Mouse (Mus musculus) 3T3-L1 (cell line): ENCODE results near the gene Neurod2.

Source experiments
- DNase-seq: peaks from one replicate; pipeline ENCODE4 v3.0.0-alpha.2; 2015; ENCODE audit warnings: low read depth, low spot score

Neurod2 gene

DNA sequence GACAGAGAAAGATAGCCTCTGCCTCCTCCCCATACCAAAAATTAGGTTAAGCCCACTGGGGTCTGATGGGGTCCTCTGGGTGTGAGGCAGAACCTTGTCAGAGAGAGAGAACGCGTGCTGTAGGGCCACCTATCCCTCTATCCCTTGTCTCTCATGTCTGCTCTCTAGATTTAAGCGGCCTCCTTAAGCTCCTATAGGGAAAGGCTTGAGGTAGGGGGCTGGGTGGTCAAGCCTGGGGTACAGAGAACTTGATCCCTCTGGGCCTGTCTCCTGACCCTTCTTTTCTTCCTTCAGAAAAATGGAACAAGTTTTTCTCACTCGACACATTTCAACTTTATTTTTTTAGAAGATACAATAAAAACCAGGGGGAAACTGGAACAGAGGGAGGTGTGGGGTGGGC, 3.4 kb upstream of the Neurod2 start:
- no peak for DNase-seq

DNA sequence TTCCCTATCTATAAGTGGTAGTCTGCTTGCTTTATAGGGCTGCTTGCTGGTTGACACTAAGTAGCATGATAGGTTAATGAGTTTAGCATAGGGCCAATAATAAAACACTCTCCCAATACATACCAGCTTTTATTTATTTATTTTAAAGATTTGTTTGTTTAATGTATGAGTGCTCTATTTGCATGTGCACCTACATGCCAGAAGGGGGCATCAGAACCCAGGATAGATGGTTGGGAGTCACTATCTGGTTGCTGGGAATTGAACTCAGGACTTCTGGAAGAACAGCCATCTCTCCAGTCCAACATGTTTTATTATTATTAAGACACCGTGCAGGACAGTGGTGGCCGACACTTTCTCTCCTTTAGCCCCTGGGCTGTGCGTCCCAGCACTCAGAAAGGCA, 2.7 kb upstream of the Neurod2 start:
- no peak for DNase-seq

DNA sequence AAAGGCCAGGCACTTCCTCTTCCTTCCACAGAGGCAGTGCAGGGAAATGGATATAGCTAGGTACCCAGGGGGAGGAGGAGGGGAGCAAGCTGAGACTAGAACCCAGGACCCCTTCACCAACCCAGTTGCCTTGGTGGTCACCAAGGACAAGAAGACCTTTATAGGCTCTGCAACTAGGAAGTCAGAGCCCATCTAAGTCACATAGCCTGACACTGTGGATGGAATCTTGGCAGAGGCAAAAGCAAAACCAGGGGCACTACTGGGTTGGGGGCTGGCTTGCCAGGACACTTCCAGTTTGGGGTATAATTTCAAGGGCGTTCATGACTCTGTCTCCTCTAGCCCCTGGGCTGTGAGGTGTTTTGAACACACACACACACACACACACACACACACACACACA, 2.0 kb upstream of the Neurod2 start:
- DNase-seq = no peak

DNA sequence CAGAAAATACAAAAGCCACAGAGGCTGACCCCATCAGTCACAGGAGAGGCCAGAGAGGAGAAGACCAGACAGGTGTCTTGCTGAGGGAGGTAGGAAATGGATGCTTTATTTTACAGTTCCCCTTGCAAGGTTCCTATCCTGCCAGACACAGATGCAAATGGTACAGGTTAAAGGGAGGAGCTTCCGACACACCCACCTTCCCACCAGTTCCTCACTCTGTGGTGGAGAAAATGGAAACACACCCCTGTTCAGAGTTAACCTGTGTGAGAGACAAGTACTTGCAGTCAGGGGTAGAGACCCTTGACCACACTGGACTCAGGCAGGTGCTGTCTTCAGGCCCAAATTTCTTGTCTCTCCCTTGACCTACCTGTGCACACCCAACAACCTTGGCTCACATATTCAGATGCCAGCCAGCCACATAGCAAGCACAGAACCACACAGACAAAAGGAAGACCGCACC, 1.3 kb upstream of the Neurod2 start:
- DNase-seq = no peak

DNA sequence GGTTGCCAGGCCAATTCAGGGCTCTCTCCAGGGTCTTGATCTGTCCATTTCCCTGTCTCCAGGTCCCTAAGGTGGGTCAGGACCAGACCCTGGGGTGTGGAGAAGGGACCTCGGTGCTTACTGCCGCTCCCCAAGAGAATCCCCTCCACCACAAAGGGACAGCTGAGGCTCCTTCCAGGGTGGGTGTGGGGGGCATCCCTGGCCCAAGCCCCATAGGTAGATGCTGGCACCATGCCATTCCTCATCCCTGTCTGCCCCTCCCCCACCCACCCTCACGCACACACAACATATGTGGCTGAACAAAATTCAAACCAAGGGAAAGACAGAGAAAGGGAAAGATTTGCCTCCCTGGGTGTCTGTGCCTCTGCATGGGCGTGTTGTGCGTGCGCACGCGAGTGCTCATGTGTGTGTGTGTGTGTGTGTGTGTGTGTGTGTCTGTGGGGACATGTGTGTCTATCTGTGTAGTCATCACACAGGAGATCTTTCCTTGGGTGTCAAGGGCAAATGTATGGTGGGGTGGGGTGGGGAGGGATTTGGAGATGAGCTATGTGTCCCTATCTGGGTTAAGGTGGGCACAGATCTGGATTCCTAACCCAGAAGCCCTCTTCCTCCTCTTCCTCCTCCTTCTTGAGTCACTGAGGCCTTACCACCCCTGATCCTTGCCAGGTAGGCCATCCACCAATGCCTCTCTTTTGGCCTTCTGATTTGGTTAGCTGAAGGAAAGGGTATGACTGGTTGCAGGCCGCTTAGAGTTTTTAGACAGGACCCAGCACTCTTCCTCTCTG, 704 bp upstream of the Neurod2 start:
- no peak for DNase-seq

DNA sequence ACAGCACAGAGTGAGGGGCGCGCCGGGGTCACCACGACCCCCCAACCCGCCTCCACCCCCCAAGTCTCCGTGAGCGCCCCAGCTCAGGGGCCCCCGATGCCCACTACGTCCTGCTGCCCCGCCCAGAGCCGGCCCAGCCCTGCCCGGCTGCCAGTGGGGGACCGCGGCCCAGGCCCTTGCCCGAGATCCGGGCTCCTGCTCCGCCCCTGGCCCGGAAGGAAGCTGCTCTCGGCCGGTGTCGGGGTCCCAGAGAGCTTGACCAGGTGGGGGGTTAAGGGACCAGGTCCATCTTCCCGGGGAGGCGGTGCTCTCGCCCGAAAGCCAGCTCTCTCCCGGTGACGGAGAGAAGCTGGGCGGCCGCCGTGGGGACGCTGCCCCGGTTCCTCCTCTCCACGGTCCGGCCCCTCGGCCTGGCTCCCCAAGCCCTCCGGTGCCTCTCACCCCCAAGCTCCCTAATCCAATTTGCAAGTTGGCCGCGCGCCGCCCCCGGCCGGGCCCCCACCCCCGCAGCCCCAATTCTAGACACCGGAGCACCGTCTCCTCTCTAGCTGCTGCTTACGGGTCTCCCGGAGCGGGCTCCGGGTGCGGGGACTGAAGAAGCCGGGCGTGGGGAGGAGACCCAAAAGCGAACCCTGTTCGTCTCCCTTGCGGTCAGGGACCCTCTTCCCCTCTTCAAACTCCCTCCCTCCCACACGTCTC, 928 bp downstream of the Neurod2 start:
- DNase-seq = no peak

DNA sequence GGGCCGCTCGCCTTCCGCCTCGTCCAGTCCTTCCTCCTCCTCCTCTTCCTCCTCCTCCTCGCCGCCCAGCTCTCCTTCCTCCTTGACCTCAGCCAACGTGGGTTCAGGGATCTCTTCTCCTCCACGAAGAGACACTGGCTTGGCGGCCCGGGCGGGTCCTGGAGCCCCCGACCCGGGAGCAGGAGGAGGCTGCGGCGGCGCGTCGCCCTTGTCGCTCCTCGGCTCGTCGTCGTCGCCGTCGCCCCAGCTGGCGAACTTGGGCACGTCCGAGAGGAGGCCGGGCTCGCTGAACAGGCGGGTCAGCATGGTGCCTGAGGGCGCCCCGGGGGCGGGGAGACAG, 1.4 kb downstream of the Neurod2 start:
- no peak for DNase-seq

DNA sequence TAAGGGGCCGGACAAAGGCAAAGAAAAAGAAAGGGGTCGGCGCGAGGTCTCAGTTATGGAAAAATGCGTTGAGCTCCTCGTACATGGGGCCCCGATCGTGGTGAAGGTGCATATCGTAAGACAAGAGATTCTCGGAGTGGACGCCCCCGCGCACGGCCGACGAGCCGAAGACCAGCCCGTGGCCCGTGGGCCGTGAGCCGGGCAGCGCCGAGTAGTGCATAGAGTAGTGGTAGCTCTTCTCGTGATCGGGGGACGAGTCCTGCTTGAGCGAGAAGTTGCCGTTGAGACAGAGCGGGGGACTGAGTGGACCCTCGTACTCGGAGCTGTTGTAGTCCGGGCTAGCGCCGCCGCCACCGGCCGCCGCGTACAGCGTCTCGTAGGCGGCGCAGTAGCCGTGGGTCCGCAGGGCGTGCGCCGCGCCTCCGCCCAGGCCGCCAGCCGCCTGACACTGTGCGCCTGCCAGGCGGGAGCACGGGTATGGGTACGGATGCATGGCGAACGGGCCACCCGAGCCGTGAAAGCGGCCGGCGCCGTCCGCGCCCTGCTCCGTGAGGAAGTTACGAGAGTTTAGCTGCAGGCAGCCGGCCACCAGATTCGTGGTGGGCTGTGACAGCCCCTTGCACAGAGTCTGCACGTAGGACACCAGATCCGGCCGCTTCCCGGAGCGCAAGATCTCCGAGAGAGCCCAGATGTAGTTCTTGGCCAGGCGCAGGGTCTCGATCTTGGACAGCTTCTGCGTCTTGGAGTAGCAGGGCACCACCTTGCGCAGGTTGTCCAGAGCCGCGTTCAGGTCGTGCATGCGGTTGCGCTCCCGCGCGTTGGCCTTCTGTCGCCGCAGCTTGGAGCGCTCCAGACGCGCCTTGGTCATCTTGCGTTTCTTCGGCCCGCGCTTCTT, 2.1 kb downstream of the Neurod2 start:
- DNase-seq = no peak

DNA sequence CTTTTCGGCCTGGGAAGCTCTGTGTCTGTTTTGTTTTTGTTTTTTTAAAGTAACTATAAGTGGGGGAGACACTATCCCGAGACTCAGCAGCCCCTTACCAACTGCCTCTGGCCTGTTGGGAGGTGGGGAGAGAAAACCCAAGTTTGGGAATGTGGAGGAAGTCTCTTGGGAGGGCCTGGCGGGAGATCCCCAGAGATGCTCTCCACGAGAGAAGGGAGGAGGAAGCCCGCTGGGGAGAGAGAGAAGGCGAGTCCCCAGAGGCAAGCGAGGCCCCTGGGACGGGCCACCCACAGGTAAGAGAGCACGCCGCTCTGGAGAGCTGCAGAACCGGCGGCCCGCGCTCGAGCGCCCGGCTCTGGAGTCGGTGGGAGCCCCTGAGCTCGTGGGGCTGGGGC, 2.7 kb downstream of the Neurod2 start:
- DNase-seq = no peak

DNA sequence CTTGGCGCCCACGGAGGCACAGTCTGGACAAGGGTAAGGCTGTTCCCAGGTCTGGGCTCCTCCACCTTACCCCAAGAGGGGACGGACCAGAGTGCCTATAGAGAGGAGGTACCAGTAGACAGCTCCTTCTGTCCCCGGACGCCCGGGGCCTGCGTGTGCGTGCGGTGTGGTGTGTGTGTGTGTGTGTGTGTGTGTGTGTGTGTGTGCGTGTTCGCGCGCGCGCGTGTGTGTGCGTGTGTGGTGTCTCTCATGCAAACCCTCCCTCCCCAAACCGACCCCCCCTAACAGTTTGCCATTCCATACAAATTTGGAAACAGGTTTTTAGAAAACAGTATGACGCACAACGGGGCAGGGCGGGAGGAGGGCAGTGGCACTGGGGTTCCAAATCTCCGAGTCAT, 3.6 kb downstream of the Neurod2 start:
- DNase-seq = no peak

DNA sequence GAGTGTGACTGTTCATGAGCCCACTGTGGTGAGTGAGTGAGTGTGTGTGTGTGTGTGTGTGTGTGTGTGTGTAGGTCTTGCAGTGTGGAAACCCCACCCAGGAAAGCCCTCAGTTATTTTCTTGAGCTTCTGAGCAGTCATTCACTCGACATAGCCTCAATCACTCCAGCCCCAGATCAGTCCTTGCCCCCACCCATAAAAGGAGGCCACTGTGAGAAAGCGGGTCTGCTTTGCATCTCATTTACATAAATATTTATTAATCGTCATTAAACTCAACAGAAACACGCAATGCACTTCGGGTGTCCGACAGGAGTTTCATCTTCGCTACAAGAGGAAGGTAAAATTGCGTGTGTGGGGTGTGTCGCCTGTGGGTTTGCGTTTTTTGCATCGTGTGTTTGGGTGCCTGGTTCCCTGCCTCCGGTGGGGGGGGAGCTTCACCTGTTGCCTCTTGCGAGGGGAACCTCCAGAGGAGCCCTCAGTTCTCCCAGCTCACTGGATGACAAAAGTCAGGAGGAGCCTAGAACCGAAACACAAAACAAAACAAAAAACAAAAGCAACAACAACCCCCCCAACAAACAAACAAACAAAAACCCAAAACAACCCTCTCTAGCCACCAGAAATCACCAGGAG, 4.1 kb downstream of the Neurod2 start:
- DNase-seq = no peak

DNA sequence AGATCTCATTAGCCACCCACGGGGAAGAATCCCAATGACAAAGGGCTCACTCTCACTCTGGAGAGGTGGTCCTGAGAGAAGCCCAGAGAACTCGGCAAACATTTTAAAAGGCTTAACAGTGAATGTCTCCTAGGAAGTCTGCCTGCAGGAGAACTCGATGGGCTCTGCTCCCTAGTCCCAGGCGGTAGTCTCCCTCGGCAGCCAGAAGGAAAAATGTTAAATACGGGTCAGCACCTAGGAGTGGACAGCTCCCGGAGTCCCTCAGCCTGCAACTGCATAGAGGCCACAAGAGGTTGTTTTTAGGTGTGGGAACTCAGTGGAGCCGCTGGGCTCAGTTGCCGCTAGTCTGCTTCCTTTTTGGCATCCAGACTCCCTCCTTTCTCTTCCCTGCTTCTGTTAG, 5.5 kb downstream of the Neurod2 start:
- DNase-seq = peak; percentile 64

DNA sequence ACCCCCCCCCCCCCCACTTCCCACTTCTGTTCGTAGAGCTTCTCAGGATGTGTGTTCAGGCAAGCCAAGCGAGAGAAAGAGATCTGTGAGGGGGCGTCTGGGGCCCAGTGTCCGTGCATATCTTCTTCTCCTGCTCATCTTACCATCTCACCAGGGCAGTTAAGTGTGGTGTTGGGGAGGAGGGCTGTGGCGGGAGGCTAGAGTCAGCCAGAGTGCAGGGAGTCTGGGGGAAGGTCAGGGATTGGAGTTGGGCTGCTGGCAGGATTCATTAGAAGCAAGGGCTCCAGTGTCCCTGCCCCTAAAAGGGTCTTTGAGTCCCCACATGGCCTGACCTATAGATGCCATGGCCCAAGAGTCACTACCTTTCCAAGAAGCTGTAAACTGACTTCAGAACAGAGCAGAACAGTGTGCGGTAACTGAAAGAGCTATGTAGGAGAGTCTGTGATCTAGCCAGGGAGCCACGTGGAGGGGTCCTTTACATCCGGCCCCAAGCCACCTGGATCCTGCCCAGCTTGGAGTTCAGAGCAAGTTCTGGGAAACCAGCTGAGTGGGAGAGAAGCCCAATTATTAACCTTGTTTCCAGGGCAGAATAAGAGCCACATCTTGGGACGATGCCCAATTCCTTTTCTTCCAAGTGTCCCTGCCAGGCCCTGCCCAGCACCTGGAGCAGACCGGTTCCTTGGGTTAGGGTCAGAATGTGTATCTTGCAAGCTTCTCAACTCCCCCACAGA, 6.1 kb downstream of the Neurod2 start:
- DNase-seq = no peak

DNA sequence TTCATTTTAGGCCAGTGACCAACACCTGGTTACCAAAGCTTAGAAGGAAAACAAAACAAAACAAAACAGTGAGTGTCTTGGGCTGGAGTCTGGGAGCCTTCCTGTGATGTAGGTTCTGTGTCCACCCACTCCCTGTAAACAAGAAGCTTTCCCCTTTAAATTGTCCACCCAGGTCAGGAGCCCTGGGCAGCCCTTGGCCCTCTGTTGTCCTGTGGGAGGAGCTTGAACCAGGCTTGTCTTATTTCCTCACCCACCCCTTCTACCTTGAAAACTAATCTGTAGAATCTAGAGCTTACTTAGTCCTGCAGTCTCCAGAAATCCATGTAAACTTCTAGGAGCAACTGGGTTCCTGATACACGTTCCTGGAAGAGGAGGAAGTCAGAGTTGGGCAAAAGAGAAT, 7.3 kb downstream of the Neurod2 start:
- DNase-seq = no peak

DNA sequence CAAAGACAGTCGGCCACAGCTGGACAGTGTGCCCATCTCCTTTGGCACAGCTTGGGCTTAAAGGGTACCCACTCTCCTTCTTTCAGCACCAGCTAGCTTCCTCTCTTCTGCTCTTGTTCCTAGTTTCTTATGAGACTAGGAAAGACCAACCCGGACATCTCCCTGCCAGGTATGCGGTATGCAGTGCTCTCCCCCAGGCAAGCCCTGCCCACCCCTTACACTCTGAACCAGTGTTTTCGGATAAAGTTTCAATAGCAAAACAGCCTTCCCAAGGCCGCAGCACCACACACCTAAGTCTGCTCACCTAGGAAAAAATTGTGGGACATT, 7.8 kb downstream of the Neurod2 start:
- DNase-seq = no peak

DNA sequence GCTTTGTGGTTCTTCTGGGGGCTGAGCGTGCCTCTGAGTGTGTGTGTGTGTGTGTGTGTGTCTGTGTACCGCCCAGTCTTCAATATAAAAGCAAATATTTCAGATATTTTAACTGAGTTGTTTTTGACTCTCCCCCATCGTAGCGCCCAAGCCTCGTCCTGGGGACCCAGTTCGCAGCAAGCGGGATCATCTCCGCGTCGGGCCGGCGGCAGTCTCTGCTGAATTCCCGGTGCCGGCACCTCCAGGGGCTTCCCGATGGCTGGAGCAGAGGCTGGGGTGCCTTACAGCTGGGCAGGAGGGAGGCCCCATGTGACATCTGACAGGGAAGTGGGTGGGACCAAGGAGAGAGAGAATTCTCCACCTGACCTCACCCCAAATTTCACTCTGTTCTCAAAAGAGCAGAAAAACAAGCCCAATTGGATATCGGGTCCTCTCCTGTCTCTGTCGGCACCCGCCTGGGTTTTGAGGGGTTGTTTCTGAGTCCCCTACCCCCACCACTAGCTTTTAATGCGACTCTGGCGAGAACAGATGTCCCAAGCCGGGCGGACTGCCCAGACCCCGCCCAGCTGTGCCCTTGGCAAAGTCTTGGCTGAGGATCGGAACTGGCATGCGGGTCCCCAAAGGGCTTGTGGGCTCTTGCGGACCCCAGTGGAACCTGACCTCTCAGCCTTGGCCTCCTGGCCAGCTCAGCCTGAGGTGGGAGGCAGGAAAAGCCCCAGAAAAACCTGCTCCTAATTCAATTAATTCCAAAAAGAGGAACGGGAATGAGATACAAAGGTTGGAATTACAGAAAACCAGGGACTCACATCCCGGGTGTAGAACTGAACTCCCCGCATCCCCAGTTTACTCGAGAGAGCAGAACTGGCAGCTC, 8.4 kb downstream of the Neurod2 start:
- DNase-seq = no peak

DNA sequence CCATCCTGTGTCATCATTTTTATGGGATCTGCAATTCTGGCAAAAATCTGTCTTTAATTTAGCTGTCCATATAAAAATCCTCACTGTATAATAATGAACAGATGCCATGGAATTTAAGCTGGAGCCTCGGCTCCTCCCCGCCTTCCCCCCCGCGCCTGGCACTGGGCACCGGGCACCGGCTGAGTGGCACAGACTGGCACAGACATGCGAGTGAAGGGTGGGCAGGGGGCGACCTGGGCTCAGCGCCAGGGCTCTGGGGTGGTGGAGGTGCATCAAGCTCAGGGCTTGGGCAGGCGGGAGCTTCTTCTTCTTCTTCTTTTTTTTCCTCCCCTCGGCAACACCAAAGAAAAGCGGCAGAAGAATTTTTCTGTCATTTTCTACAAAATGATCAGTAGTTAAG, 9.1 kb downstream of the Neurod2 start:
- DNase-seq = no peak

DNA sequence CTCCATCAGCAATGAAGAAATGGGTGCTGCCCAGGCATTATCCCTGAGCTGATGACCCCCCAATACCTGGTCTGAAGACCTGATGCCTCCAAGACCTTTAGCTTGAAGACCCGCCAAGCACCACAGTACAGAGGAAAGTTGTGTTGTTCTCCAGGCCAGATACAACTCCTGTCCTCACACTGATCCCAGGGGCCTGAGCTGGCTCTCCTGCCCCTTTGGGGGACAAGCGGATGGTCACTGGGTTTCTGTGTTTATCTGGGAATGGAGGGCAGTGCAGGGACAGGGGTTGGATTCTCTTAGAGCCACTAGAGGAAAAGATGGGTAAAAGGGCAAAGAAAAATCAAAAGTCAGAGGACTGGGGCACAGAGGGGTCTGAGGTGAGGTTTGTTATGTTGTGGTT, 9.5 kb downstream of the Neurod2 start:
- no peak for DNase-seq

DNA sequence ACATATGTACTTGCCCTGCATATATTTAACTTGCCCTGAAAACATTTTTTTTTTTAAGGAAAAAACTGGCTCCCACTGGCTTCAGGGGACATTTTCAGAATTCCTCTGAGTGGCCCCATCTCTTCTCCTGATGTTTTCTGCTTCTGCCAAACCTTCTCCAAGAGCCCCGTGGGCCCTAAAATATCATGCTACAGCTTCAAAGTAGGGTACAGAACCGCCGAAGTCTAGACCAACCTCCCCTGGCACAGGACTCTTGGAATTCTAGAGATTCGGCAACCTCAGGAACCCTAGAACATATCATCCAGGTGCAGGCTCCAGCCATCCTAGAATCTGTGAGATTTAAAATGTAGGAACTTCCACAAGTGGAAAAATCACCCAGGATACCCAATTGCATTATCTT, 9.9 kb downstream of the Neurod2 start:
- DNase-seq = no peak

DNA sequence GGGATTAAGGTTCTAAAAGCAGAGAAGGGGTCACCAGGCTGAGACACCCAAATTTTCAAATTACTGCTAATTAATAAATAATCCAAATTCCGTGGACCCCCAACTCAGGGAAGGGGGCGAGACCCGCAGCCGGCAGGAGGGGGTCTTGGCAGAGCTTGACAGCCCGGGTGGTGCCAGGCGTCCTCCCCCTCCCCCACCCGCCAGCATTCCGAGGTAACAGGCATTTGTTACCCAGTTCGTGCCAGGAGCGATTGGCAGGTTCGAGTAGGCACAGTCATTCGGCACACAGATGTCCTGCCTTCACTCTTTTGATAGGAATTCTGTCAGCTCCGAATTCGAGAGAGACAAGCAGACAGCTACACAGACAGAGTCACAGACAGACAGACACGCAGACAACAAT, 10.3 kb downstream of the Neurod2 start:
- DNase-seq = no peak
